Mouse (Mus musculus) heart, postnatal 36 days (tissue): ENCODE measurements around the gene Lrp2. TPM values are rescaled to one million over a fixed set of nuclear protein-coding genes. Genes with fewer than 3 reads are reported as not detected.
"Not testable (repeated sequence)": the region's sequence is repeated elsewhere in the genome, so short reads cannot be mapped to it uniquely, and the experiment has no call there.

Source experiments
- DNase-seq, 2 experiments: peaks; one replicate each; pipeline ENCODE4 v3.0.0; 2021 to 2022
- intact Hi-C: fragments of 180-260 bp; cut with DNase I; formaldehyde crosslinking; loops from one replicate; pipeline ENCODE4 v1.15.1; 2025
- total RNA-seq, 2 experiments: library from RNA; stranded (reverse); gene quantifications; 2 replicates each; pipeline ENCODE4 v1.2.3; 2021

Lrp2 gene
- total RNA-seq, 2 experiments from 2014 or later, result 0.89 to 1.7 TPM

- intact Hi-C loops, result no loop called here
- no peak for DNase-seq
Measured at GRCm38 (mm10) chr2:69584117-69584933, 1.5 kb downstream of the Lrp2 start.

GRCm38 (mm10) chr2:69582861-69583260 is 3.0 kb downstream of the Lrp2 start:
- intact Hi-C loops, result no loop called here

GRCm38 (mm10) chr2:69582068-69582467 is 3.8 kb downstream of the Lrp2 start:
- intact Hi-C loops, DNase-seq: not testable (repeated sequence)

More at GRCm38 (mm10) chr2:69582861-69583260, 3.0 kb downstream of the Lrp2 start:
- no peak for DNase-seq

- no peak for DNase-seq
- intact Hi-C loops, result no loop called here
Measured at GRCm38 (mm10) chr2:69580091-69580490, 5.8 kb downstream of the Lrp2 start.

- no peak for DNase-seq
- intact Hi-C loops, result no loop called here
Measured at GRCm38 (mm10) chr2:69578206-69578605, 7.7 kb downstream of the Lrp2 start.

GRCm38 (mm10) chr2:69576531-69576930 is 9.3 kb downstream of the Lrp2 start:
- DNase-seq, result no peak
- intact Hi-C loops, result no loop called here

- no peak for DNase-seq
- intact Hi-C loops, result no loop called here
Measured at GRCm38 (mm10) chr2:69574934-69575333, 10.9 kb downstream of the Lrp2 start.

GRCm38 (mm10) chr2:69574261-69574660 is 11.6 kb downstream of the Lrp2 start:
- intact Hi-C loops, result no loop called here
- no peak for DNase-seq

GRCm38 (mm10) chr2:69573733-69574054 is 12.2 kb downstream of the Lrp2 start:
- DNase-seq, result no peak
- intact Hi-C loops, result no loop called here

GRCm38 (mm10) chr2:69573038-69573732 is 12.7 kb downstream of the Lrp2 start:
- no peak for DNase-seq
- intact Hi-C loops, result no loop called here

GRCm38 (mm10) chr2:69570556-69570955 is 15.3 kb downstream of the Lrp2 start:
- intact Hi-C loops, result no loop called here
- DNase-seq, result no peak

- no peak for DNase-seq
- intact Hi-C loops, result no loop called here
Measured at GRCm38 (mm10) chr2:69566281-69566680, 19.6 kb downstream of the Lrp2 start.

GRCm38 (mm10) chr2:69563492-69563891 is 22.4 kb downstream of the Lrp2 start:
- no peak for DNase-seq
- intact Hi-C loops, result no loop called here

- intact Hi-C loops, result no loop called here
Measured at GRCm38 (mm10) chr2:69562761-69563160, 23.1 kb downstream of the Lrp2 start.

GRCm38 (mm10) chr2:69560221-69560620 is 25.6 kb downstream of the Lrp2 start:
- intact Hi-C loops, result no loop called here

More at GRCm38 (mm10) chr2:69562761-69563160, 23.1 kb downstream of the Lrp2 start:
- DNase-seq, result no peak

GRCm38 (mm10) chr2:69559380-69559779 is 26.5 kb downstream of the Lrp2 start:
- intact Hi-C loops, result no loop called here
- DNase-seq, result no peak

More at GRCm38 (mm10) chr2:69560221-69560620, 25.6 kb downstream of the Lrp2 start:
- DNase-seq, result no peak

GRCm38 (mm10) chr2:69556686-69557085 is 29.2 kb downstream of the Lrp2 start:
- intact Hi-C loops, result no loop called here
- DNase-seq, result no peak

- intact Hi-C loops, result no loop called here
- DNase-seq, result no peak
Measured at GRCm38 (mm10) chr2:69551639-69552038, 34.2 kb downstream of the Lrp2 start.

- intact Hi-C loops, result no loop called here
- DNase-seq, result no peak
Measured at GRCm38 (mm10) chr2:69546823-69547222, 39.0 kb downstream of the Lrp2 start.

GRCm38 (mm10) chr2:69536018-69536417 is 49.8 kb downstream of the Lrp2 start:
- no peak for DNase-seq
- intact Hi-C loops, result no loop called here

GRCm38 (mm10) chr2:69531528-69532055 is 54.3 kb downstream of the Lrp2 start:
- intact Hi-C loops, result no loop called here
- no peak for DNase-seq
